Mouse (Mus musculus): Measurements from ENCODE around the gene Arhgdib.
"Not testable (repeated sequence)": the region's sequence is repeated elsewhere in the genome, so short reads cannot be mapped to it uniquely, and the experiment has no call there.

Gene Arhgdib

GRCm38 (mm10) chr6:136917885-136918284 lies 23.8 kb downstream of the Arhgdib start:
- no peak for DNase-seq

- no peak for DNase-seq
These were observed 25.8 kb downstream of the Arhgdib start for GRCm38 (mm10) chr6:136915721-136916395.

GRCm38 (mm10) chr6:136914234-136914633 lies 27.5 kb downstream of the Arhgdib start:
- DNase-seq = no peak

GRCm38 (mm10) chr6:136913384-136914126 lies 28.1 kb downstream of the Arhgdib start:
- peak; percentile 56 for DNase-seq

- DNase-seq = no peak
These were observed 28.9 kb downstream of the Arhgdib start for GRCm38 (mm10) chr6:136912751-136913265.

- DNase-seq = peak; percentile 59
These were observed 31.3 kb downstream of the Arhgdib start for GRCm38 (mm10) chr6:136910247-136910890.

GRCm38 (mm10) chr6:136906937-136907293 lies 34.8 kb downstream of the Arhgdib start:
- peak; percentile 76 for DNase-seq

- peak; percentile 19 for DNase-seq
These were observed 35.3 kb downstream of the Arhgdib start for GRCm38 (mm10) chr6:136906283-136906936.

- no peak for DNase-seq
These were observed 37.7 kb downstream of the Arhgdib start for GRCm38 (mm10) chr6:136903885-136904470.

GRCm38 (mm10) chr6:136902527-136902926 lies 39.2 kb downstream of the Arhgdib start:
- DNase-seq = no peak

- no peak for DNase-seq
These were observed 40.7 kb downstream of the Arhgdib start for GRCm38 (mm10) chr6:136901010-136901409.

GRCm38 (mm10) chr6:136900369-136901009 lies 41.2 kb downstream of the Arhgdib start:
- no peak for DNase-seq

GRCm38 (mm10) chr6:136898954-136899353 lies 42.7 kb downstream of the Arhgdib start:
- DNase-seq = no peak

GRCm38 (mm10) chr6:136898222-136898621 lies 43.5 kb downstream of the Arhgdib start:
- peak; percentile 81 for DNase-seq

- DNase-seq = peak; percentile 36
These were observed 43.9 kb downstream of the Arhgdib start for GRCm38 (mm10) chr6:136897789-136898188.

GRCm38 (mm10) chr6:136894532-136895339 lies 47.0 kb downstream of the Arhgdib start:
- peak; percentile 48 for DNase-seq

GRCm38 (mm10) chr6:136892002-136892401 lies 49.7 kb downstream of the Arhgdib start:
- DNase-seq = no peak

- no peak for DNase-seq
These were observed 52.1 kb downstream of the Arhgdib start for GRCm38 (mm10) chr6:136889554-136889953.

GRCm38 (mm10) chr6:136889067-136889466 lies 52.6 kb downstream of the Arhgdib start:
- DNase-seq = no peak

- peak; percentile 84 for DNase-seq
These were observed 53.8 kb downstream of the Arhgdib start for GRCm38 (mm10) chr6:136887854-136888253.

GRCm38 (mm10) chr6:136884766-136885165 lies 56.9 kb downstream of the Arhgdib start:
- not testable (repeated sequence) for DNase-seq

All from lung, postnatal 36 days (tissue).